Mouse (Mus musculus): Measurements from ENCODE around the gene Lgi1.

DNA sequence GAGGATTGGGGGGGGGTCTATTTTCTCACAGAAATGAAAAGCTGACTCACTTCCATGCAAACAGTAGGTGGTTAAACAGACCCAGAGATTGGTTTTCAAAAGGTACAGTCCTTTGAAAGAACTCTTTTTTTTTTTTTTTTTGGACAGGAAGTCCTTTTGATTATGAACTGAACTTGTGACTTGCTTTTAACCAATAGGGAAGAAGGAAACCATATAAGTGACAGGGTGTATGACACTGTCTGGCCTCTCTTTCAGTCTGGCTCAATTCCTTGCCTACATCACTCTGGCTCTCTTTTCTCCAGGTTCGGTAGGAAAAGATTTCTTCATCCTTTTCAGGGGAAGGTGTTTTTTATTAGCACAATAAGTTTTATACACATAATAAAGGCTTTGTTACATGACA is 95.0 kb downstream of the Lgi1 start:
- TF ChIP-seq CTCF (IDR thresholded peaks at IDR 0.05; ENCODE audit: low read depth, low read length) (no peak), GATA2 (IDR thresholded peaks at IDR 0.05; ENCODE audit: borderline replicate concordance, low read depth, low read length) (no peak)

All from G1E (cell line).